Mouse (Mus musculus): Measurements from ENCODE around the gene Flt3. TPM values are rescaled to one million over a fixed set of nuclear protein-coding genes. Genes with fewer than 3 reads are reported as not detected.

The Flt3 gene
- 1 to 10 TPM; 4.7 to 6.6 TPM for total RNA-seq (2023)

GRCm38 (mm10) chr5:147399843-147400504 is at the start of gene Flt3:
Flt3 (minus strand) TSS chr5:147400489.

GRCm38 (mm10) chr5:147429535-147430305 is 29.4 kb upstream of the Flt3 start, which contains the start of gene Pan3:
Pan3 (plus strand) TSS chr5:147430161.

GRCm38 (mm10) chr5:147322183-147322582 is 78.1 kb downstream of the Flt3 start, which contains the start of gene Urad:
Urad (minus strand) TSS chr5:147322440.

GRCm38 (mm10) chr5:147306638-147307397 is 93.5 kb downstream of the Flt3 start, which contains the start of gene Cdx2:
Cdx2 (minus strand) TSS chr5:147307270.

Other genes with a start within 250 kb of the Flt3 start
- not detected for gene Gsx1, start 211.8 kb downstream of the Flt3 start, total RNA-seq (2023)
- not detected for gene Pdx1, start 130.5 kb downstream of the Flt3 start, total RNA-seq (2023)
- gene Cdx2, start 93.2 kb downstream of the Flt3 start, total RNA-seq (2023) = not detected
- gene Urad, start 78.0 kb downstream of the Flt3 start, total RNA-seq (2023) = not detected
- 100 to 1,000 TPM; 174 to 190 TPM for gene Pan3, start 29.7 kb upstream of the Flt3 start, total RNA-seq (2023)

Measured in neutrophil, adult 83 days (primary cell).